Mouse (Mus musculus) c-Kit-positive CD71-positive TER-119-negative erythroid progenitor cells, embryonic 14.5 days (primary cell): Measurements from ENCODE around the gene Mmp25.

ENCODE experiments used
- DNase-seq: peaks from one replicate; pipeline ENCODE4 v3.0.0-alpha.2; 2013; ENCODE audit warnings: low read depth

Mmp25 gene

GRCm38 (mm10) chr17:23664556-23665021 lies 19.5 kb upstream of the Mmp25 start:
- no peak for DNase-seq

GRCm38 (mm10) chr17:23661526-23661925 lies 16.4 kb upstream of the Mmp25 start:
- no peak for DNase-seq

GRCm38 (mm10) chr17:23660876-23661200 lies 15.8 kb upstream of the Mmp25 start:
- no peak for DNase-seq

- no peak for DNase-seq
Observed at GRCm38 (mm10) chr17:23660117-23660875, 15.2 kb upstream of the Mmp25 start, which contains the start of gene Bicdl2. Gene Bicdl2, plus strand, starts transcription at chr17:23660506.

- no peak for DNase-seq
Observed at GRCm38 (mm10) chr17:23658450-23658849, 13.4 kb upstream of the Mmp25 start.

GRCm38 (mm10) chr17:23654410-23654809 lies 9.3 kb upstream of the Mmp25 start:
- DNase-seq, result no peak

- no peak for DNase-seq
Observed at GRCm38 (mm10) chr17:23654001-23654400, 8.9 kb upstream of the Mmp25 start.

GRCm38 (mm10) chr17:23653324-23653723 lies 8.2 kb upstream of the Mmp25 start:
- DNase-seq, result no peak

- no peak for DNase-seq
Observed at GRCm38 (mm10) chr17:23651363-23651762, 6.3 kb upstream of the Mmp25 start.

GRCm38 (mm10) chr17:23645894-23646293 lies 817 bp upstream of the Mmp25 start:
- DNase-seq, result no peak

- no peak for DNase-seq
Observed at GRCm38 (mm10) chr17:23631241-23631640, 13.8 kb downstream of the Mmp25 start.

- DNase-seq, result peak; percentile 17
Observed at GRCm38 (mm10) chr17:23630195-23631020, 14.7 kb downstream of the Mmp25 start.

GRCm38 (mm10) chr17:23627813-23628212 lies 17.3 kb downstream of the Mmp25 start:
- no peak for DNase-seq

GRCm38 (mm10) chr17:23620351-23620750 lies 24.7 kb downstream of the Mmp25 start:
- DNase-seq, result no peak

GRCm38 (mm10) chr17:23617087-23617486 lies 28.0 kb downstream of the Mmp25 start:
- DNase-seq, result no peak

GRCm38 (mm10) chr17:23610361-23610800 lies 34.7 kb downstream of the Mmp25 start:
- DNase-seq, result no peak

GRCm38 (mm10) chr17:23609612-23610011 lies 35.5 kb downstream of the Mmp25 start:
- no peak for DNase-seq

- no peak for DNase-seq
Observed at GRCm38 (mm10) chr17:23605220-23605619, 39.9 kb downstream of the Mmp25 start.

GRCm38 (mm10) chr17:23604394-23604793 lies 40.7 kb downstream of the Mmp25 start:
- DNase-seq, result no peak

- peak; percentile 30 for DNase-seq
Observed at GRCm38 (mm10) chr17:23603542-23603941, 41.5 kb downstream of the Mmp25 start.

- DNase-seq, result no peak
Observed at GRCm38 (mm10) chr17:23603077-23603476, 42.0 kb downstream of the Mmp25 start.

GRCm38 (mm10) chr17:23601836-23602585 lies 43.1 kb downstream of the Mmp25 start:
- no peak for DNase-seq
